In genomic region chr9:32518351-32519075, GRCm38 (mm10) we compare ENCODE assay signal across 12 mouse cellular contexts. TPM values are rescaled to one million over a fixed set of nuclear protein-coding genes. Genes with fewer than 3 reads are reported as not detected.
DNase-seq lines count a peak whose midpoint lies in the region; ATAC-seq and TF ChIP-seq lines count a peak whose summit lies in the region.
"Had no signal": no experiment of that assay in that cellular context is flagged by ENCODE, and none has a peak within 500 bp of the region (broad histone marks: within the 10 kb centered on the region; RNA-seq: fewer than 3 reads in every experiment).

No protein-coding gene starts in this region.

- no peak for TF ChIP-seq CTCF in heart, adult 2 months (IDR thresholded peaks at IDR 0.05)

- WGBS in heart, adult 2 months = 38% methylated on average over 13 of the region's 13 CpGs
- WGBS in limb, embryonic 15.5 days = 55% methylated on average over 13 of the region's 13 CpGs

- H3K79me2 ChIP-seq in heart, adult 2 months (replicated peaks; ENCODE audit: control insufficient read depth, insufficient read depth, low read length) = 0 out of 2 replicates have a peak, but pooled peaks cover 4% of the 10 kb centered on the region

- no peak for TF ChIP-seq EP300 in heart, adult 2 months (IDR thresholded peaks at IDR 0.05; ENCODE audit: insufficient read depth, low read depth, low read length)

- no peaks in the 10 kb centered on the region for H3K9me3 ChIP-seq in megakaryocyte, embryonic 14.5 days
- H3K9me3 ChIP-seq in limb, embryonic 15.5 days = no peaks in the 10 kb centered on the region
- H3K9me3 ChIP-seq: neural tube, embryonic 12.5 days had no signal

- H3K27ac ChIP-seq in heart, adult 2 months = peak overlapping the region; percentile 91
- H3K27ac ChIP-seq in limb, embryonic 15.5 days = peak overlapping the region; percentile 75
- H3K27ac ChIP-seq: neural tube, embryonic 12.5 days had no signal

- no peak for ATAC-seq in megakaryocyte, adult 5-6 weeks (ENCODE audit: poor library complexity, severe bottlenecking)
- ATAC-seq in limb, embryonic 15.5 days (ENCODE audit: insufficient number of reproducible peaks, low FRiP score, low TSS enrichment, low read depth) = no peak

- H3K4me3 ChIP-seq in heart, adult 2 months = peak overlapping the region; percentile 36
- H3K4me3 ChIP-seq in megakaryocyte, embryonic 14.5 days (replicated peaks) = peak overlapping the region; percentile 43
- no peak overlapping the region for H3K4me3 ChIP-seq in limb, embryonic 15.5 days
- H3K4me3 ChIP-seq: neural tube, embryonic 12.5 days had no signal

- no peak overlapping the region; the same call in 1 of the 2 replicates for H3K4me2 ChIP-seq in limb, embryonic 15.5 days
- H3K4me2 ChIP-seq: neural tube, embryonic 12.5 days had no signal

- H3K9ac ChIP-seq in heart, adult 2 months (ENCODE audit: low read depth, low read length) = peak overlapping the region; percentile 53
- H3K9ac ChIP-seq in limb, embryonic 15.5 days = no peak overlapping the region
- H3K9ac ChIP-seq: neural tube, embryonic 12.5 days had no signal

- DNase-seq in heart, adult 2 months = peak in 1 of 2 experiments; percentile 60
- DNase-seq in heart, postnatal 10 days = no peak
- DNase-seq in thymus, postnatal 4 days = peak; percentile 61
- DNase-seq in embryo, embryonic 10.5 days (ENCODE audit: low spot score) = no peak
- DNase-seq in adrenal gland, adult 18-20 months (ENCODE audit: low spot score in 2 of 2) = no peak
- DNase-seq: adrenal gland, adult 2 months; gastrocnemius, postnatal 36 days; left cerebral cortex, postnatal 4 days had no signal

- H3K4me1 ChIP-seq in heart, adult 2 months (ENCODE audit: control insufficient read depth, insufficient read depth, low read length) = peaks cover 36% of the 10 kb centered on the region
- peaks cover 97% of the 10 kb centered on the region for H3K4me1 ChIP-seq in megakaryocyte, embryonic 14.5 days
- H3K4me1 ChIP-seq in limb, embryonic 15.5 days = peaks cover 40% of the 10 kb centered on the region
- H3K4me1 ChIP-seq: neural tube, embryonic 12.5 days had no signal

- H3K27me3 ChIP-seq in heart, adult 2 months (ENCODE audit: control insufficient read depth, insufficient read depth, low read length) = no peaks in the 10 kb centered on the region
- H3K27me3 ChIP-seq in megakaryocyte, embryonic 14.5 days (replicated peaks) = no peaks in the 10 kb centered on the region
- H3K27me3 ChIP-seq in limb, embryonic 15.5 days = no peaks in the 10 kb centered on the region
- H3K27me3 ChIP-seq: neural tube, embryonic 12.5 days had no signal

- peak; percentile 48 for TF ChIP-seq POLR2A in heart, adult 2 months (IDR thresholded peaks at IDR 0.05; ENCODE audit: insufficient read depth, low read depth, low read length)

- H3K36me3 ChIP-seq in heart, adult 2 months (ENCODE audit: control insufficient read depth, insufficient read depth, low read length) = peaks cover 47% of the 10 kb centered on the region
- peaks cover 86% of the 10 kb centered on the region for H3K36me3 ChIP-seq in megakaryocyte, embryonic 14.5 days (replicated peaks; ENCODE audit: low read length)
- H3K36me3 ChIP-seq in limb, embryonic 15.5 days = no peaks in the 10 kb centered on the region
- H3K36me3 ChIP-seq: neural tube, embryonic 12.5 days had no signal

- intact Hi-C loops in heart, adult 2 months (cut with DNase I) = loop anchor here (1.0 kb wide), 1 partner anchor 12 kb away; no protein-coding TSS in a partner anchor
- intact Hi-C loops in heart, postnatal 10 days (cut with DNase I) = no loop called here

RNA-seq across cellular contexts. Expression of gene Fli1, which starts 24.1 kb away (rescaled TPM):
- 10 to 100 TPM; 23.5 to 28.2 TPM for total RNA-seq in heart, adult 2 months (2021)
- polyA plus RNA-seq in heart, adult 2 months (2012; rRNA removed) = 14.9 and 17.4 TPM in 2 replicates
- 10 to 100 TPM; 41.1 to 47.5 TPM for total RNA-seq in heart, postnatal 10 days (2021)
- polyA plus RNA-seq in megakaryocyte, embryonic 14.5 days (2012; ENCODE audit: insufficient read depth, low replicate concordance) = 20.8 and 61.7 TPM in 2 replicates
- total RNA-seq in megakaryocyte, adult 5-6 weeks (2015) = 89.0 and 92.7 TPM in 2 replicates
- total RNA-seq in megakaryocyte, adult 5-6 weeks (2017) = 95.8 and 106 TPM in 2 replicates
- 21.3 and 23.4 TPM in 2 replicates for polyA plus RNA-seq in limb, embryonic 15.5 days (2015; fragmentation: Nextera tagmentation; extraction: Ambion mirVana)
- total RNA-seq in adrenal gland, adult 18-20 months (2021) = 10 to 100 TPM; 11.0 to 14.6 TPM
